26 mouse cellular contexts compared by ENCODE assay signal in the genomic region with DNA sequence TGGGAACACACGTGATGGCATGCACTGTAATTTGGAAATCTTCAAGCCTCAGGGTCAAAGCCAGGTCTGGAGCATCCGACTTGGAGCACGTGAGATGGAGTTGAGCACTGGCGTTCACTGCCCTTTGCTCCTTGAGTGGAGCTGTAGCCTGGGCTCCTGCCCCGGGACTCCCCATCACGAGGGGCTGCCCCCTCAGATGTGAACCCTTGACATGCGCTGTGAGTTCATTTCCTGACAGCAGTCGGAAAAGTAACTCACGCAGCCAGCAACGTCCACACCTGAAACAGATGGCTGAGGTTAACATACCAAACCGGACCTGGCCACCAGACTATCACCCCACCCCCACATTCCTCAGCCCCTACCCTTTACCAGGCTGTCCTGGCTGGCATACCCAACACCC. TPM values are rescaled to one million over a fixed set of nuclear protein-coding genes. Genes with fewer than 3 reads are reported as not detected.
DNase-seq lines count a peak whose midpoint lies in the region; ATAC-seq and TF ChIP-seq lines count a peak whose summit lies in the region.
"Had no signal": no experiment of that assay in that cellular context is flagged by ENCODE, and none has a peak within 500 bp of the region (broad histone marks: within the 10 kb centered on the region; RNA-seq: fewer than 3 reads in every experiment).

No protein-coding gene starts in this region.

- WGBS in hindbrain, embryonic 16.5 days, result 85% methylated on average over 11 of the region's 11 CpGs

- dilution Hi-C loops in CH12.LX (cut with MboI; ENCODE audit: extremely low pct_ligation_motif_present, extremely low pct_unique_long_range_greater_than_20kb, low sequenced_read_pairs), result no loop called here

- DNase-seq in heart, adult 11 months, result peak; percentile 83
- no peak for DNase-seq in heart, adult 8-10 months (ENCODE audit: low spot score)
- DNase-seq in A20 (ENCODE audit: low read depth, low spot score) (peak; percentile 47), CH12.LX (ENCODE audit: extremely low read depth) (peak; percentile 37)
- no peak for DNase-seq in thymus, postnatal 36 days
- DNase-seq: adrenal gland, adult 2 months; adrenal gland, postnatal 10 days; adrenal gland, postnatal 25 days; B cell, adult 2 months; cerebellum, adult 11-12 months; cerebellum, adult 2 months; cerebellum, postnatal 36 days; embryo, embryonic 11 days had no signal

- no peak for TF ChIP-seq EP300 in CH12.LX (IDR thresholded peaks at IDR 0.05; ENCODE audit: low read length)

- no peak overlapping the region for H3K27ac ChIP-seq in CH12.LX (ENCODE audit: insufficient read depth, low read depth)
- H3K27ac ChIP-seq in hindbrain, embryonic 16.5 days (ENCODE audit: low read depth, low read length), result no peak overlapping the region
- H3K27ac ChIP-seq: embryonic facial prominence, embryonic 13.5 days; embryonic facial prominence, embryonic 15.5 days; forebrain, embryonic 10.5 days; forebrain, embryonic 12.5 days had no signal

- no peak for TF ChIP-seq CTCF in CH12.LX (conservative IDR thresholded peaks at IDR 0.05 in 1 of 2, IDR thresholded peaks at IDR 0.05 in 1 of 2; ENCODE audit: low read depth in 2 of 2, low read length in 2 of 2)

- peaks cover 2% of the 10 kb centered on the region for H3K27me3 ChIP-seq in CH12.LX (replicated peaks)
- no peaks in the 10 kb centered on the region for H3K27me3 ChIP-seq in hindbrain, embryonic 16.5 days (replicated peaks; ENCODE audit: control insufficient read depth, insufficient read depth, low read length)
- H3K27me3 ChIP-seq: embryonic facial prominence, embryonic 13.5 days; embryonic facial prominence, embryonic 15.5 days had no signal

- H3K79me2 ChIP-seq in CH12.LX (replicated peaks; ENCODE audit: control insufficient read depth, extremely low read depth, insufficient read depth, poor library complexity, severe bottlenecking), result no peaks in the 10 kb centered on the region

- TF ChIP-seq POLR2A in CH12.LX (IDR thresholded peaks at IDR 0.05; ENCODE audit: low read depth, low read length), result no peak

- no peak overlapping the region for H3K4me3 ChIP-seq in CH12.LX (replicated peaks in 1 of 3; ENCODE audit: low read depth in 2 of 3, low read length in 2 of 3, poor library complexity in 1 of 3)
- no peak overlapping the region for H3K4me3 ChIP-seq in hindbrain, embryonic 16.5 days (ENCODE audit: low read length)
- H3K4me3 ChIP-seq: embryonic facial prominence, embryonic 13.5 days; embryonic facial prominence, embryonic 15.5 days; erythroblast, embryonic 14.5 days; forebrain, embryonic 10.5 days; forebrain, embryonic 12.5 days had no signal

- no peak overlapping the region for H3K4me2 ChIP-seq in CH12.LX (ENCODE audit: insufficient read depth, low read depth, poor library complexity, severe bottlenecking)
- no peak overlapping the region for H3K4me2 ChIP-seq in hindbrain, embryonic 16.5 days (ENCODE audit: low read length)
- H3K4me2 ChIP-seq: embryonic facial prominence, embryonic 13.5 days; embryonic facial prominence, embryonic 15.5 days; forebrain, embryonic 12.5 days had no signal

- ATAC-seq in hindbrain, embryonic 16.5 days, result no peak
- ATAC-seq: CD4-positive, CD25-positive, alpha-beta regulatory T cell, adult 4 months; forebrain, embryonic 14.5 days; forebrain, embryonic 16.5 days had no signal

- H3K9me3 ChIP-seq in CH12.LX (replicated peaks; ENCODE audit: low read length), result no peaks in the 10 kb centered on the region
- no peaks in the 10 kb centered on the region for H3K9me3 ChIP-seq in hindbrain, embryonic 16.5 days (ENCODE audit: control insufficient read depth, low read length)
- H3K9me3 ChIP-seq: embryonic facial prominence, embryonic 15.5 days; forebrain, embryonic 10.5 days; forebrain, embryonic 12.5 days had no signal

- H3K36me3 ChIP-seq in CH12.LX (replicated peaks in 1 of 2; ENCODE audit: control insufficient read depth in 1 of 2, insufficient read depth in 1 of 2, low read length in 1 of 2), result no peaks in the 10 kb centered on the region
- no peaks in the 10 kb centered on the region for H3K36me3 ChIP-seq in hindbrain, embryonic 16.5 days (ENCODE audit: control insufficient read depth, insufficient read depth, low read length)
- H3K36me3 ChIP-seq: embryonic facial prominence, embryonic 13.5 days; embryonic facial prominence, embryonic 15.5 days; forebrain, embryonic 10.5 days; forebrain, embryonic 12.5 days had no signal

- no peak for TF ChIP-seq RAD21 in CH12.LX (IDR thresholded peaks at IDR 0.05; ENCODE audit: low read depth, low read length)

- peaks cover 6 to 36% of the 10 kb centered on the region in 2 experiments; a peak in 3 of 4 replicates for H3K4me1 ChIP-seq in CH12.LX (ENCODE audit: control insufficient read depth in 1 of 2, insufficient read depth in 2 of 2)
- peaks cover 31% of the 10 kb centered on the region for H3K4me1 ChIP-seq in hindbrain, embryonic 16.5 days (ENCODE audit: control insufficient read depth, insufficient read depth, low read depth, low read length)

- H3K9ac ChIP-seq in CH12.LX (ENCODE audit: insufficient read depth, low read depth), result no peak overlapping the region
- no peak overlapping the region for H3K9ac ChIP-seq in hindbrain, embryonic 16.5 days (ENCODE audit: low read depth, low read length)
- H3K9ac ChIP-seq: embryonic facial prominence, embryonic 13.5 days; embryonic facial prominence, embryonic 15.5 days; forebrain, embryonic 12.5 days had no signal

- in situ Hi-C loops in CH12.LX (cut with MboI; ENCODE audit: low pct_ligation_motif_present, low pct_unique_long_range_greater_than_20kb, low sequenced_read_pairs), result loop anchor here (5.0 kb wide), 1 partner anchor 355 kb away; no protein-coding TSS in a partner anchor

TF ChIP-seq in CH12.LX, 34 proteins besides CTCF, POLR2A, EP300 and RAD21:
- TF ChIP-seq NRF1 (IDR thresholded peaks at IDR 0.05; ENCODE audit: low read depth, low read length) (peak; percentile 81), IRF4 (IDR thresholded peaks at IDR 0.05; ENCODE audit: low read depth, low read length) (no peak), ZKSCAN1 (IDR thresholded peaks at IDR 0.05; ENCODE audit: borderline replicate concordance, low read depth, low read length) (no peak), JUN (IDR thresholded peaks at IDR 0.05; ENCODE audit: insufficient read depth, low read depth, low read length) (no peak), UBTF (IDR thresholded peaks at IDR 0.05; ENCODE audit: low read depth, low read length) (no peak), ELF1 (IDR thresholded peaks at IDR 0.05; ENCODE audit: low read depth, low read length) (no peak), ETS1 (conservative IDR thresholded peaks at IDR 0.05; ENCODE audit: low read depth, low read length) (0 out of 2 replicates have a peak, but pooled peaks have one; percentile 12), ZMIZ1 (IDR thresholded peaks at IDR 0.05; ENCODE audit: low read depth, low read length) (no peak), MAFK (IDR thresholded peaks at IDR 0.05; ENCODE audit: insufficient replicate concordance, low read length) (no peak), NELFE (IDR thresholded peaks at IDR 0.05; ENCODE audit: low read depth, low read length) (0 out of 2 replicates have a peak, but pooled peaks have one; percentile 13), MXI1 (IDR thresholded peaks at IDR 0.05; ENCODE audit: low read depth, low read length) (no peak), CHD1 (IDR thresholded peaks at IDR 0.05; ENCODE audit: low read depth, low read length) (no peak), USF1 (IDR thresholded peaks at IDR 0.05; ENCODE audit: low read depth, low read length) (no peak), BHLHE40 (IDR thresholded peaks at IDR 0.05; ENCODE audit: low read depth, low read length) (peak; percentile 41; the same call in 1 of the 2 replicates), ZNF384 (IDR thresholded peaks at IDR 0.05; ENCODE audit: low read depth, low read length) (no peak), USF2 (conservative IDR thresholded peaks at IDR 0.05; ENCODE audit: low read depth, low read length) (no peak), TBP (conservative IDR thresholded peaks at IDR 0.05; ENCODE audit: low read depth, low read length) (no peak), KAT2A (IDR thresholded peaks at IDR 0.05; ENCODE audit: insufficient replicate concordance, low read length) (no peak)

RNA-seq across cellular contexts. Expression of a gene that starts 4.0 kb away (rescaled TPM):
- total RNA-seq in heart, adult 8-10 months (2022), result not detected
- total RNA-seq in CH12.LX (2012; rRNA removed), result not detected in 2 replicates
- not detected in 2 replicates for total RNA-seq in CH12.LX (2014; rRNA removed)
- 0.33 and 0.48 TPM in 2 replicates for polyA plus RNA-seq in CH12.LX (2012; ENCODE audit: insufficient read length, low read depth)
- polyA plus RNA-seq in hindbrain, embryonic 16.5 days (2015; fragmentation: Nextera tagmentation; extraction: Ambion mirVana), result 0.61 and 0.69 TPM in 2 replicates
- total RNA-seq: adrenal gland, adult 2 months; common myeloid progenitor, adult 5-6 weeks; ES-E14; MEL had no signal
- polyA plus RNA-seq: CD4-positive, CD25-positive, alpha-beta regulatory T cell, adult 4 months; embryonic facial prominence, embryonic 11.5 days; erythroblast, embryonic 14.5 days had no signal

RNA-seq across cellular contexts. Expression of a gene that starts 33.8 kb away (rescaled TPM):
- total RNA-seq in heart, adult 8-10 months (2022), result 1 to 10 TPM in 2 of 4 experiments, under 1 TPM in 2; 0.73 to 1.3 (median 0.96) TPM
- total RNA-seq in CH12.LX (2012; rRNA removed) (8.4 and 11.7 TPM in 2 replicates), CH12.LX (2014; rRNA removed) (16.1 and 16.7 TPM in 2 replicates)
- 13.3 and 14.6 TPM in 2 replicates for polyA plus RNA-seq in CH12.LX (2012; ENCODE audit: insufficient read length, low read depth)
- polyA plus RNA-seq in hindbrain, embryonic 16.5 days (2015; fragmentation: Nextera tagmentation; extraction: Ambion mirVana), result 6.8 and 7.2 TPM in 2 replicates

RNA-seq across cellular contexts. Expression of a gene that starts 33.9 kb away (rescaled TPM):
- 10 to 100 TPM in 2 of 4 experiments, 1 to 10 TPM in 2; 6.2 to 10.7 (median 9.3) TPM for total RNA-seq in heart, adult 8-10 months (2022)
- total RNA-seq in CH12.LX (2012; rRNA removed) (8.2 and 11.2 TPM in 2 replicates), CH12.LX (2014; rRNA removed) (17.3 and 18.3 TPM in 2 replicates)
- 6.2 and 6.9 TPM in 2 replicates for polyA plus RNA-seq in CH12.LX (2012; ENCODE audit: insufficient read length, low read depth)
- polyA plus RNA-seq in hindbrain, embryonic 16.5 days (2015; fragmentation: Nextera tagmentation; extraction: Ambion mirVana), result 28.3 and 34.2 TPM in 2 replicates
- polyA plus RNA-seq: erythroblast, embryonic 14.5 days had no signal

Comparison
In these comparisons a context has a peak if more than half of its experiments do, and no peak if none do; other contexts are left out.
1. DNase-seq: peak in heart, adult 11 months (single experiment), A20 (single experiment) and CH12.LX (single experiment); none in heart, adult 8-10 months (single experiment) and thymus, postnatal 36 days (0 of 2).
2. RNA of a gene that starts 33.8 kb away (total RNA-seq): 8.4 to 16.7 TPM in CH12.LX; 0.73 to 1.3 TPM in heart, adult 8-10 months; every median in the first group is over 4 times any median in the second.